Mouse (Mus musculus) small intestine, adult 2 months (tissue): ENCODE measurements around the gene Rab21.

Experiments used
- CTCF ChIP-seq: fragments of 200-500 bp; IDR thresholded peaks from 2 replicates; pipeline ENCODE4 v1.5.1; 2012; ENCODE audit warnings: low read depth, mild to moderate bottlenecking, control low read depth, inconsistent platforms, low read length, moderate library complexity, mixed read lengths; ENCODE audit not compliant: insufficient replicate concordance, insufficient read length; ENCODE audit errors: extremely low read depth
- POLR2A ChIP-seq: fragments of 200-500 bp; IDR thresholded peaks from 2 replicates; pipeline ENCODE4 v1.6.1; 2012; ENCODE audit warnings: low read depth, mild to moderate bottlenecking, control low read depth, inconsistent platforms, low read length, moderate library complexity

DNA sequence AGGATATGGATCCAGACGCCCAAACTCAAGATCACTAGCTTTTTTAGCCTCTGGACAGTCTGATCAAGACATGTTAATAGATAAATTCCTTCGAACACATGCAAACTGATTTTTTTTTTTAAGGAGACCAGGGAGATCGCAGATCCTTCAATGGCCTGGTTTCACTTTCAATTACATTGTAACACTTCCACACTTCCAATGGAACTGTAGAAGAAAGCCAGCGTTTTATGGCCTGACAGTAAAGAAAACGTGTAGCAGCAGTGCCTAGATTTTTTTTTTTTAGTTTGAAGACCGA, 1.2 kb downstream of the Rab21 start:
- no peak for TF ChIP-seq CTCF
- TF ChIP-seq POLR2A: no peak
